Mouse (Mus musculus) heart, postnatal 14 days (tissue): Measurements from ENCODE around the gene Adgrd1. TPM values are rescaled to one million over a fixed set of nuclear protein-coding genes. Genes with fewer than 3 reads are reported as not detected.

Source experiments
- DNase-seq, 2 experiments: peaks; one replicate each; pipeline ENCODE4 v3.0.0; 2021 to 2022
- intact Hi-C: fragments of 180-260 bp; cut with DNase I; formaldehyde crosslinking; loops from one replicate; pipeline ENCODE4 v1.15.1; 2025
- total RNA-seq, 2 experiments: library from RNA; stranded (reverse); gene quantifications; 2 replicates each; pipeline ENCODE4 v1.2.3; 2021

Adgrd1 gene
- total RNA-seq, 2 experiments from 2014 or later: 6.7 to 7.3 TPM

DNA sequence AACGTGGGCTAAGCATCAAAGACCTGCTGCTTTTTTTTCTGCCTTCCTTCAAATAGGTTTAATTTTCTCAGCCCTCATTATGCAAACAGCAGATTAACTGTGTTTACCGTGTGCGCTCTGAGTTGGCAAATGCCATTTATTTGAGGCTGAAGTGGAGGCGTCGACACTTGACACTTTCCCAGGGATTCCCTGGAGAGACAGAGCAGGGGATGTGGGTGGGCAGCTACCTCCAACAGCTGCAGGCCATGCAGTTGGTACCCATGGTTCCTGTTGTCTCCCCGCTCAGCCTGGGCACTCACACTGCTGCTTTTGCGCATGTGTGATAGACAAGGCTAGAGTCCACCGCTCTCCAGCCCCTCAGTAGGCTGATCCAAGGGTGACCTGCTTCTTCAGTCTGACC, 86.0 kb downstream of the Adgrd1 start:
- DNase-seq: no peak
- intact Hi-C loops: loop anchor here (5.0 kb wide), 2 partner anchors 120 to 310 kb away; no protein-coding TSS in a partner anchor

- intact Hi-C loops: no loop called here
These were observed 89.7 kb downstream of the Adgrd1 start for GRCm38 (mm10) chr5:129186260-129186659.

DNA sequence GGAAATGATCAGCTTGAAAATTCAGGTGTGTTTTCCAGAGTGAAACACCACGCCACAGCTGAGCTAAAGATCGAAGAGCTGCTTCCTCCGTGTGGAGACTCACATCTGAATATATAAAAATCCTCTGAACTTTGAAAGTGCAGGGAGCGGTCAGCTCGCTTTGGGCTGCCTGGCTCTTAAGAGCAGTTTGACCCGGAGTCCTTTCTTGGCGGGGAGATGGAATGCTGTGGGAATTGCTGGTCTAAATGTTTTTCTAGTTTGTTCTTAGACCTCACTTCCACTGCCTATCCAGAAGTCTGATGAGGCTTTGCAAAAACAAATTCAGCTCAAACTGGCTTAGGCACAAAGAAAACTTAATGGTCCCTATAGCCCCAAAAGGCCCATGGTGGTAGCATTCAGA, 90.4 kb downstream of the Adgrd1 start:
- DNase-seq: no peak
- intact Hi-C loops: no loop called here

More at GRCm38 (mm10) chr5:129186260-129186659, 89.7 kb downstream of the Adgrd1 start:
- peak; percentile 39 to 65 for DNase-seq

- intact Hi-C loops: no loop called here
These were observed 92.5 kb downstream of the Adgrd1 start for GRCm38 (mm10) chr5:129189071-129189470.

DNA sequence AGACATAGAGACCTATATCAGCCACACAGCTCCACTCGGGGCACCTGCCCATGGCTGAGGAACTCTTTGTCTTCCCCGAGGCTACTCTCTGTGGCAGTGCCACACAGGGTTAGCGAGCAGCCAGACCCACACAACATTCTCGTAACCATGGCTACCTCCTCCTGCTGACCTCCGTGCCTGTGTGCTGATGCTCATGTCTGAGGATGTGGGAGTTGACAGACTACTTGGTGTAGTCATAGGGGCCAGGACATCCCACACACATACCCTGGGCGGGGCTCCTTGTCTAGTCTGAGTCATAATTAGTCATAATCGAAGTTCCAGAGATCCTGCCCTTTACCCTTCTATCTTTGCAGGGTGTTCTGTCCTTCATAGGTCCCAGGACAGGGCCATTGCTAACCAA, 93.5 kb downstream of the Adgrd1 start:
- intact Hi-C loops: no loop called here
- DNase-seq: no peak

More at GRCm38 (mm10) chr5:129189071-129189470, 92.5 kb downstream of the Adgrd1 start:
- DNase-seq: no peak

DNA sequence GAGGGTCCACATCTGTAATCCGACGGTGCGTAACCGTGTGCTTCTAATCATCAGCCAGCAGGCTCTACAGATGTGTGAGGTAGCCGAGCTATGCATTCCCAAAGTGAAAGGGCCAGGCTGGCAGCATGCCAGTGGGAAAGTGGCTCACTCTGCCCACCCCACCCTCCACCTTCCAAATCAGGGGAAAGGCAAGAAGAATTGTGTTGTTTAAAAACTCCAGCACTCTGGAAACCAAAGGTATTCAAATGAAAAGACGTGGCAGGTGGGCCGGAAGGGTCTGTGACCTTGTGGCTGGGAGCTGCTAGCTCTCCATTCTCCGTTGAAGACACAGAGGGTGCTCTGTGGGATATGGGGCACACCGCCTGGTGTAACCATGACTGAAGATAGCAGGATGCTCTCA, 100.0 kb downstream of the Adgrd1 start:
- DNase-seq: no peak
- intact Hi-C loops: no loop called here

DNA sequence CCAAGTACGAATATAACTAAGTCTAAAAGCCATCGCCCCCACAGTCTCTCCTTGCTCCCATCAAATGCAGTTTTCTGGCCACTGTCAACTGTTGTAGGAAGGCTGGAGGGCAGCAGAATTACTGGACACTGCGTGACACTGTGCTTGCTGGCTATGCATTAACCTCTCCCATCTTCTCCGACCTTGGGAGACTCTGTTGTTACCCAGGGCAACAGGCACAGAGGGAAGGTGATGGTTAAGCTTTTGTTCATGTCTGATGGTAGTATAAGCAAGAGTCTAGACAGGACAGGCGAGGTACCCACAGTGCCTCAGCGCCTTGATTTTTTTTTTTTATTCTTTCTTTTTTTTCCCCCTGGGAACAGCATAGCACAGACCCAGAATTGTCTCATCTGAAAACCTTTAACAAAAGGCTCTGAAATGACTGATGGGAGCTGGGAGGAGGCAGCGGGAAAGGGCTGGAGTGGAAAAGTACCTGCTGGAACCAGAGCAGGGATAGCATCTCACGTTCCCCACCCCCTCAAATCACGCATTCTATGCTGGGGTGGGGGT, 100.5 kb downstream of the Adgrd1 start:
- DNase-seq: no peak
- intact Hi-C loops: no loop called here

- DNase-seq: peak; percentile 54 to 74
- intact Hi-C loops: no loop called here
These were observed 103.6 kb downstream of the Adgrd1 start for GRCm38 (mm10) chr5:129200132-129200531.

- DNase-seq: no peak
- intact Hi-C loops: no loop called here
These were observed 111.7 kb downstream of the Adgrd1 start for GRCm38 (mm10) chr5:129208279-129208678.

GRCm38 (mm10) chr5:129208845-129209244, 112.3 kb downstream of the Adgrd1 start:
- intact Hi-C loops: no loop called here

DNA sequence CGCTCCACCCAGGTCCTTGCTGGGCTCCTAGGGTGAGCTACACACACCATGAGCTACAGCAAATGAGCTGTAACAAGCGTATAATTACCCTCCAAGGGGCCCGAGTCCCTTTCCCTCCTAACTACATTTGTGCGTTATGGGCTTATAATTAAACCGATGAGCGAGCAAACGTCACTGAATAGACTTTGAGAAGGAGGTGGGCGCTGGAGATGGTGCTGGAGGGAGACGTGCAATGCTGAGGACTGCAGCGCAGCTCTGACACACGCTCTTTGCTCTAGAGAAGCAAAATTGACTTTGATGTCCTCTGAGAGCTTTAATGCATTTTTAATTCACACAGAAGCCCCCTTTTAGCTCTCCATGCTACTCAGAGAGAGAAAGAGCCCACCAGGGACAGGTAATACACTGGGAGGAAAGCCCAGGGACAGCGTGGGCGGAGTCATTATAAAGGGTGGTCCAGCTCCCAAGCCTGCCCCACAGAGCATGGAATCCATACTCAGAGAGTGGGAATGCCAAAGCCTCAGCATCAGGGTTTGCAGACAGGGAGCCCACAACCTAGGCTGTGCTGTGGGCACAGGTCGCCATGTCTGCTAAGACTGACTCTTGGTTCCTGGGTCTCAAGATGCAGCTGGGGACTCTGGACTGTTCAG, 115.0 kb downstream of the Adgrd1 start:
- no peak for DNase-seq
- intact Hi-C loops: no loop called here

More at GRCm38 (mm10) chr5:129208845-129209244, 112.3 kb downstream of the Adgrd1 start:
- no peak for DNase-seq

DNA sequence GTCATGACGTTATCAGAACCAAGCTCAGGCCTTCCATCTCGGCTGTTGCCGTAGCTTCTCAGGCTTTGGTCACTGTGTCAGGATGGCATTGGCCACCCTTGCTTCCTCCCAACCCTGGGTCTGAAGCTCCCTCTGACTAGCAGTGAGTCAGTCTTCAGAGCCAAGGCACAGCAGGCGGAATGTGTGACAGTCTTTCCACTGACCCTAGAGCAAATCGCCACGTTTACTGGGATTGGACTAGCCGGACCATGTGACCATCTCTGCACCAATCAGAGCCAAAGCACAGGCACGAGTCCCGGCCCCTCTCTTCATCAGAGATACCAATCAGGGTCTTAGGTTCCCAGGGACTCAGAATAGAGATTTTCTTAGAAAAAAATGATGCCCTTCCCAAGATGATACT, 117.5 kb downstream of the Adgrd1 start:
- no peak for DNase-seq
- intact Hi-C loops: no loop called here

DNA sequence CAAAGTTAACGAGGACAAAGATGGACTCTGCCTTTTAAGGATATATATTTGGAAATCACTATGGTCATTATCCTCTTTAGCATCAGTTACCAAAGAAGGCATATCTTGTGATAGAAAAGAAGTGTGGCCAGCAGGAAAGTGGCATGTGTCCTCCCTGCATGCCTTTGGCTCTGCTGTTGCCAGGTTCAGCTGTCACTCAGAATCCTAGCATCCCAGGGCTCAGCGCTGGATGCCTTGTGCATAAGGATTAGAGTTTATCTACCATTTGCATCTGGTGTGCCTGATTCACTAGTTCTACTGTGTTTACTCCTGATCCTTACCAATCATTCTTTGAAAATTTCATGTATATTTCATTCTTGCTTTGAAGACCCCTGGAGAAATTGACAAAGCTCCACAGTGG, 119.5 kb downstream of the Adgrd1 start:
- intact Hi-C loops: no loop called here

GRCm38 (mm10) chr5:129217481-129218221, 121.1 kb downstream of the Adgrd1 start:
- DNase-seq: no peak
- intact Hi-C loops: no loop called here

More for the DNA sequence above, 119.5 kb downstream of the Adgrd1 start:
- DNase-seq: no peak

GRCm38 (mm10) chr5:129218222-129218505, 121.6 kb downstream of the Adgrd1 start:
- intact Hi-C loops: no loop called here
- no peak for DNase-seq

GRCm38 (mm10) chr5:129218537-129218981, 122.0 kb downstream of the Adgrd1 start:
- no peak for DNase-seq
- intact Hi-C loops: no loop called here

GRCm38 (mm10) chr5:129219178-129219760, 122.7 kb downstream of the Adgrd1 start:
- intact Hi-C loops: no loop called here
- DNase-seq: no peak

DNA sequence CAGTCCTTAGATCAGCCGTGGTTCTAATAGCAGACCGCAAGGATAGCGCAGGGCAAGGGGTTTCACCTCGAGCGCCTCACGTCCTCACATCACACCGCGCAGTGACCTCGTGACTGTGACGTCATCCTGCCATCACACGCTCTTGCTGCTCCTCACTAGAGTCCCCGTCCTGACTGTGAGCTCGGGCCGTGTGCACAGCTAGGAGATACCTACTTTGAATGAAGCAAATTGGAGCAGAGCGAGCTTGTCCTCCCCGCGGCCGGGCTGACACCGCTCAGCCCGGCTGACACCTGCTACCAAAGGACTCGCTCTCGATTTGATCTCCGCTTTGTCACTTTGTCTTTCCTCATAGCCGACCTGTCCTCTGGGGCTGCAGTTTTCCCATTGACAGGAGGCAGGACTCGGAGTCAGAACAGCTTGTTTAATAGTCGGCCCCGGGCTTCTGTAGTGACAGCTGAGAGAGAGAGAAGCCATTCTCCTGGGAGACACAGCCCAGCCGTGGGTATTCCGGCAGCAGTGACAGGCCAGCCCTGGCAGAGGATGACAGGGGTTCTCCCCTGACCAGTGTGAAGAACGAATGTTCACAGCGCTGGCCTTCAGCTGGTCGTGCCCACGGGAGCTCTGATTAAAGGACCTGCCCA, 129.4 kb downstream of the Adgrd1 start:
- intact Hi-C loops: no loop called here
- no peak for DNase-seq

- DNase-seq: no peak
- intact Hi-C loops: no loop called here
These were observed 131.6 kb downstream of the Adgrd1 start for GRCm38 (mm10) chr5:129228171-129228570.

- DNase-seq: no peak
- intact Hi-C loops: no loop called here
These were observed 136.8 kb downstream of the Adgrd1 start for GRCm38 (mm10) chr5:129233301-129233700.

- intact Hi-C loops: no loop called here
- DNase-seq: no peak
These were observed 137.4 kb downstream of the Adgrd1 start for GRCm38 (mm10) chr5:129233881-129234432.
